Mouse (Mus musculus): ENCODE data around the gene Abcf1. TPM values are rescaled to one million over a fixed set of nuclear protein-coding genes. Genes with fewer than 3 reads are reported as not detected.

The Abcf1 gene
- polyA plus RNA-seq, 1 experiment from 2014 or later = 92.7 TPM

- Histone ChIP-seq H3K9ac (replicated peaks; ENCODE audit: low read depth, low read length) (peak overlapping the region; percentile 45), H3K27ac (ENCODE audit: low read length) (peak overlapping the region; percentile 97), H3K4me3 (ENCODE audit: low read depth, low read length) (peak overlapping the region; percentile 90), H3K4me2 (replicated peaks; ENCODE audit: low read depth, low read length) (peak overlapping the region; percentile 94), H3K4me1 (ENCODE audit: control insufficient read depth, insufficient read depth, low read length) (peaks cover 16% of the 10 kb centered on the region; the same call in 1 of the 2 replicates), H3K27me3 (ENCODE audit: control insufficient read depth, insufficient read depth, low read length) (no peaks in the 10 kb centered on the region), H3K9me3 (ENCODE audit: control insufficient read depth, low read depth, low read length) (no peaks in the 10 kb centered on the region), H3K36me3 (ENCODE audit: control insufficient read depth, insufficient read depth, low read length) (peaks cover 18% of the 10 kb centered on the region)
- WGBS = 10% methylated on average over 7 of the region's 7 CpGs
- peak; percentile 46 for ATAC-seq (ENCODE audit: insufficient number of reproducible peaks, insufficient read depth, low FRiP score, low read depth)
These were observed 50.4 kb downstream of the Abcf1 start for GRCm38 (mm10) chr17:35919060-35919715.

GRCm38 (mm10) chr17:35918276-35919059 is 51.1 kb downstream of the Abcf1 start:
- under 1% methylated on average over 11 of the region's 11 CpGs for WGBS
- peak overlapping the region; percentile 90 for H3K4me3 ChIP-seq (ENCODE audit: low read depth, low read length)
- ATAC-seq (ENCODE audit: insufficient number of reproducible peaks, insufficient read depth, low FRiP score, low read depth) = no peak
- no peaks in the 10 kb centered on the region for H3K27me3 ChIP-seq (ENCODE audit: control insufficient read depth, insufficient read depth, low read length)
- peaks cover 17% of the 10 kb centered on the region for H3K36me3 ChIP-seq (ENCODE audit: control insufficient read depth, insufficient read depth, low read length)
- H3K9ac ChIP-seq (replicated peaks; ENCODE audit: low read depth, low read length) = peak overlapping the region; percentile 98
- H3K9me3 ChIP-seq (ENCODE audit: control insufficient read depth, low read depth, low read length) = no peaks in the 10 kb centered on the region
- peaks cover 16% of the 10 kb centered on the region; the same call in 1 of the 2 replicates for H3K4me1 ChIP-seq (ENCODE audit: control insufficient read depth, insufficient read depth, low read length)
- peak overlapping the region; percentile 94 for H3K4me2 ChIP-seq (replicated peaks; ENCODE audit: low read depth, low read length)
- peak overlapping the region; percentile 97 for H3K27ac ChIP-seq (ENCODE audit: low read length)

GRCm38 (mm10) chr17:35917463-35918251 is 51.9 kb downstream of the Abcf1 start:
- under 1% methylated on average over 13 of the region's 13 CpGs for WGBS
- Histone ChIP-seq H3K27ac (ENCODE audit: low read length) (peak overlapping the region; percentile 97), H3K9me3 (ENCODE audit: control insufficient read depth, low read depth, low read length) (no peaks in the 10 kb centered on the region), H3K4me3 (ENCODE audit: low read depth, low read length) (peak overlapping the region; percentile 90), H3K4me1 (ENCODE audit: control insufficient read depth, insufficient read depth, low read length) (peaks cover 16% of the 10 kb centered on the region; the same call in 1 of the 2 replicates), H3K36me3 (ENCODE audit: control insufficient read depth, insufficient read depth, low read length) (peaks cover 22% of the 10 kb centered on the region), H3K9ac (replicated peaks; ENCODE audit: low read depth, low read length) (peak overlapping the region; percentile 98), H3K27me3 (ENCODE audit: control insufficient read depth, insufficient read depth, low read length) (no peaks in the 10 kb centered on the region), H3K4me2 (replicated peaks; ENCODE audit: low read depth, low read length) (peak overlapping the region; percentile 94)
- no peak for ATAC-seq (ENCODE audit: insufficient number of reproducible peaks, insufficient read depth, low FRiP score, low read depth)

- Histone ChIP-seq H3K4me1 (ENCODE audit: control insufficient read depth, insufficient read depth, low read length) (peaks cover 16% of the 10 kb centered on the region; the same call in 1 of the 2 replicates), H3K9me3 (ENCODE audit: control insufficient read depth, low read depth, low read length) (no peaks in the 10 kb centered on the region), H3K27ac (ENCODE audit: low read length) (peak overlapping the region; percentile 97), H3K9ac (replicated peaks; ENCODE audit: low read depth, low read length) (peak overlapping the region; percentile 98), H3K4me3 (ENCODE audit: low read depth, low read length) (peak overlapping the region; percentile 90), H3K36me3 (ENCODE audit: control insufficient read depth, insufficient read depth, low read length) (peaks cover 27% of the 10 kb centered on the region), H3K27me3 (ENCODE audit: control insufficient read depth, insufficient read depth, low read length) (no peaks in the 10 kb centered on the region), H3K4me2 (replicated peaks; ENCODE audit: low read depth, low read length) (peak overlapping the region; percentile 94)
- ATAC-seq (ENCODE audit: insufficient number of reproducible peaks, insufficient read depth, low FRiP score, low read depth) = no peak
- under 1% methylated on average over 8 of the region's 8 CpGs for WGBS
These were observed 52.5 kb downstream of the Abcf1 start for GRCm38 (mm10) chr17:35917143-35917462.

- Histone ChIP-seq H3K9me3 (ENCODE audit: control insufficient read depth, low read depth, low read length) (no peaks in the 10 kb centered on the region), H3K27ac (ENCODE audit: low read length) (peak within 1 kb of the TSS; percentile 97), H3K9ac (replicated peaks; ENCODE audit: low read depth, low read length) (peak within 1 kb of the TSS; percentile 98), H3K4me3 (ENCODE audit: low read depth, low read length) (peak within 1 kb of the TSS; percentile 90), H3K4me2 (replicated peaks; ENCODE audit: low read depth, low read length) (peak within 1 kb of the TSS; percentile 94), H3K27me3 (ENCODE audit: control insufficient read depth, insufficient read depth, low read length) (no peaks in the 10 kb centered on the region), H3K4me1 (ENCODE audit: control insufficient read depth, insufficient read depth, low read length) (peaks cover 16% of the 10 kb centered on the region; the same call in 1 of the 2 replicates), H3K36me3 (ENCODE audit: control insufficient read depth, insufficient read depth, low read length) (peaks cover 28% of the 10 kb centered on the region)
- under 1% methylated on average over 83 of the region's 83 CpGs for WGBS
- peak; percentile 94 for ATAC-seq (ENCODE audit: insufficient number of reproducible peaks, insufficient read depth, low FRiP score, low read depth)
These were observed 53.0 kb downstream of the Abcf1 start, which contains the start of the genes Mrps18b and Ppp1r10 for GRCm38 (mm10) chr17:35916297-35917142. Gene Mrps18b (minus strand): TSS chr17:35916389. Gene Ppp1r10 (plus strand): TSS chr17:35916434.

- peak overlapping the region; percentile 90 for H3K4me3 ChIP-seq (ENCODE audit: low read depth, low read length)
- H3K27ac ChIP-seq (ENCODE audit: low read length) = peak overlapping the region; percentile 97; the same call in 1 of the 2 replicates
- H3K9ac ChIP-seq (replicated peaks; ENCODE audit: low read depth, low read length) = peak overlapping the region; percentile 98
- WGBS = 2% methylated on average over 28 of the region's 28 CpGs
- H3K4me1 ChIP-seq (ENCODE audit: control insufficient read depth, insufficient read depth, low read length) = peaks cover 13% of the 10 kb centered on the region; the same call in 1 of the 2 replicates
- H3K36me3 ChIP-seq (ENCODE audit: control insufficient read depth, insufficient read depth, low read length) = peaks cover 35% of the 10 kb centered on the region
- peak overlapping the region; percentile 87 for H3K4me2 ChIP-seq (replicated peaks; ENCODE audit: low read depth, low read length)
- no peaks in the 10 kb centered on the region for H3K27me3 ChIP-seq (ENCODE audit: control insufficient read depth, insufficient read depth, low read length)
- ATAC-seq (ENCODE audit: insufficient number of reproducible peaks, insufficient read depth, low FRiP score, low read depth) = no peak; the same call in 1 of the 2 replicates
- H3K9me3 ChIP-seq (ENCODE audit: control insufficient read depth, low read depth, low read length) = no peaks in the 10 kb centered on the region
These were observed 53.8 kb downstream of the Abcf1 start for GRCm38 (mm10) chr17:35915538-35916296.

GRCm38 (mm10) chr17:35914975-35915374 is 54.6 kb downstream of the Abcf1 start:
- 75% methylated on average over 6 of the region's 6 CpGs for whole genome bisulfite sequencing
- no peak for ATAC-seq (ENCODE audit: insufficient number of reproducible peaks, insufficient read depth, low FRiP score, low read depth)
- peaks cover 35% of the 10 kb centered on the region for H3K36me3 ChIP-seq (ENCODE audit: control insufficient read depth, insufficient read depth, low read length)
- H3K9me3 ChIP-seq (ENCODE audit: control insufficient read depth, low read depth, low read length) = no peaks in the 10 kb centered on the region
- peaks cover 7% of the 10 kb centered on the region; the same call in 1 of the 2 replicates for H3K4me1 ChIP-seq (ENCODE audit: control insufficient read depth, insufficient read depth, low read length)
- peak overlapping the region; percentile 90 for H3K4me3 ChIP-seq (ENCODE audit: low read depth, low read length)
- H3K27me3 ChIP-seq (ENCODE audit: control insufficient read depth, insufficient read depth, low read length) = no peaks in the 10 kb centered on the region
- no peak overlapping the region for H3K9ac ChIP-seq (replicated peaks; ENCODE audit: low read depth, low read length)
- peak overlapping the region; percentile 87 for H3K4me2 ChIP-seq (replicated peaks; ENCODE audit: low read depth, low read length)
- H3K27ac ChIP-seq (ENCODE audit: low read length) = no peak overlapping the region

Data from stomach, embryonic 14.5 days (tissue).